Mouse (Mus musculus): Measurements from ENCODE around the gene Ammecr1. TPM values are rescaled to one million over a fixed set of nuclear protein-coding genes. Genes with fewer than 3 reads are reported as not detected.

Gene Ammecr1
- polyA plus RNA-seq, 1 experiment from 2014 or later: 13.3 TPM

- no peak overlapping the region for H3K27ac ChIP-seq
- no peaks in the 10 kb centered on the region for H3K36me3 ChIP-seq
- no peaks in the 10 kb centered on the region for H3K27me3 ChIP-seq (replicated peaks)
- H3K9ac ChIP-seq: no peak overlapping the region
- no peaks in the 10 kb centered on the region for H3K9me3 ChIP-seq
- H3K4me3 ChIP-seq (replicated peaks): no peak overlapping the region
- peak; percentile 60; the same call in 1 of the 2 replicates for ATAC-seq (ENCODE audit: insufficient read depth, low FRiP score, low read depth)
- no peaks in the 10 kb centered on the region for H3K4me1 ChIP-seq
- WGBS: 45% methylated on average over 2 of the region's 2 CpGs
- no peak overlapping the region for H3K4me2 ChIP-seq
Measured at GRCm38 (mm10) chrX:142902599-142902998, 63.9 kb downstream of the Ammecr1 start.

- no peak for ATAC-seq (ENCODE audit: insufficient read depth, low FRiP score, low read depth)
- Histone ChIP-seq H3K4me3 (replicated peaks) (no peak overlapping the region), H3K9ac (no peak overlapping the region), H3K36me3 (no peaks in the 10 kb centered on the region), H3K27me3 (replicated peaks) (no peaks in the 10 kb centered on the region), H3K27ac (no peak overlapping the region), H3K9me3 (no peaks in the 10 kb centered on the region), H3K4me2 (no peak overlapping the region), H3K4me1 (no peaks in the 10 kb centered on the region)
- WGBS: 73% methylated on average over 4 of the region's 4 CpGs
Measured at GRCm38 (mm10) chrX:142901915-142902314, 64.6 kb downstream of the Ammecr1 start.

GRCm38 (mm10) chrX:142898295-142898887 lies 68.1 kb downstream of the Ammecr1 start:
- H3K9me3 ChIP-seq: no peaks in the 10 kb centered on the region

GRCm38 (mm10) chrX:142897477-142898000 lies 69.0 kb downstream of the Ammecr1 start:
- no peak for ATAC-seq (ENCODE audit: insufficient read depth, low FRiP score, low read depth)
- Histone ChIP-seq H3K4me2 (no peak overlapping the region), H3K27me3 (replicated peaks) (no peaks in the 10 kb centered on the region), H3K27ac (no peak overlapping the region), H3K9me3 (no peaks in the 10 kb centered on the region), H3K4me3 (replicated peaks) (no peak overlapping the region), H3K36me3 (no peaks in the 10 kb centered on the region), H3K9ac (no peak overlapping the region), H3K4me1 (no peaks in the 10 kb centered on the region)
- 86% methylated on average over 6 of the region's 6 CpGs for WGBS

More at GRCm38 (mm10) chrX:142898295-142898887, 68.1 kb downstream of the Ammecr1 start:
- H3K9ac ChIP-seq: no peak overlapping the region
- H3K4me2 ChIP-seq: no peak overlapping the region
- H3K4me3 ChIP-seq (replicated peaks): no peak overlapping the region
- no peaks in the 10 kb centered on the region for H3K4me1 ChIP-seq
- no peak overlapping the region for H3K27ac ChIP-seq
- WGBS: 77% methylated on average over 9 of the region's 9 CpGs
- no peaks in the 10 kb centered on the region for H3K27me3 ChIP-seq (replicated peaks)
- ATAC-seq (ENCODE audit: insufficient read depth, low FRiP score, low read depth): no peak
- H3K36me3 ChIP-seq: no peaks in the 10 kb centered on the region

GRCm38 (mm10) chrX:142895316-142895715 lies 71.2 kb downstream of the Ammecr1 start:
- Histone ChIP-seq H3K4me2 (no peak overlapping the region), H3K9me3 (no peaks in the 10 kb centered on the region), H3K9ac (no peak overlapping the region), H3K4me1 (no peaks in the 10 kb centered on the region), H3K36me3 (no peaks in the 10 kb centered on the region), H3K4me3 (replicated peaks) (no peak overlapping the region), H3K27me3 (replicated peaks) (no peaks in the 10 kb centered on the region), H3K27ac (no peak overlapping the region)
- ATAC-seq (ENCODE audit: insufficient read depth, low FRiP score, low read depth): no peak
- 61% methylated on average over 2 of the region's 2 CpGs for WGBS

GRCm38 (mm10) chrX:142885962-142886361 lies 80.6 kb downstream of the Ammecr1 start:
- ATAC-seq (ENCODE audit: insufficient read depth, low FRiP score, low read depth): no peak

GRCm38 (mm10) chrX:142883593-142883992 lies 82.9 kb downstream of the Ammecr1 start:
- no peak for ATAC-seq (ENCODE audit: insufficient read depth, low FRiP score, low read depth)
- no peaks in the 10 kb centered on the region for H3K36me3 ChIP-seq
- H3K27ac ChIP-seq: no peak overlapping the region
- H3K4me1 ChIP-seq: no peaks in the 10 kb centered on the region
- no peaks in the 10 kb centered on the region for H3K9me3 ChIP-seq
- no peak overlapping the region for H3K4me3 ChIP-seq (replicated peaks)
- H3K4me2 ChIP-seq: no peak overlapping the region
- no peak overlapping the region for H3K9ac ChIP-seq
- H3K27me3 ChIP-seq (replicated peaks): no peaks in the 10 kb centered on the region
- WGBS: 81% methylated on average over 4 of the region's 4 CpGs

More at GRCm38 (mm10) chrX:142885962-142886361, 80.6 kb downstream of the Ammecr1 start:
- no peak overlapping the region for H3K9ac ChIP-seq
- no peaks in the 10 kb centered on the region for H3K36me3 ChIP-seq
- H3K4me2 ChIP-seq: no peak overlapping the region
- no peaks in the 10 kb centered on the region for H3K4me1 ChIP-seq
- H3K27me3 ChIP-seq (replicated peaks): no peaks in the 10 kb centered on the region
- no peak overlapping the region for H3K27ac ChIP-seq
- WGBS: 75% methylated on average over 7 of the region's 7 CpGs
- no peaks in the 10 kb centered on the region for H3K9me3 ChIP-seq
- H3K4me3 ChIP-seq (replicated peaks): no peak overlapping the region

- Histone ChIP-seq H3K4me1 (no peaks in the 10 kb centered on the region), H3K36me3 (no peaks in the 10 kb centered on the region), H3K27ac (no peak overlapping the region), H3K4me2 (no peak overlapping the region), H3K9me3 (no peaks in the 10 kb centered on the region), H3K27me3 (replicated peaks) (no peaks in the 10 kb centered on the region; the same call in 1 of the 2 replicates), H3K4me3 (replicated peaks) (no peak overlapping the region), H3K9ac (no peak overlapping the region)
- 81% methylated on average over 5 of the region's 5 CpGs for WGBS
- ATAC-seq (ENCODE audit: insufficient read depth, low FRiP score, low read depth): no peak
Measured at GRCm38 (mm10) chrX:142882255-142882654, 84.3 kb downstream of the Ammecr1 start.

- Histone ChIP-seq H3K4me1 (no peaks in the 10 kb centered on the region), H3K27me3 (replicated peaks) (no peaks in the 10 kb centered on the region), H3K36me3 (no peaks in the 10 kb centered on the region), H3K9ac (no peak overlapping the region), H3K9me3 (no peaks in the 10 kb centered on the region), H3K27ac (no peak overlapping the region), H3K4me3 (replicated peaks) (no peak overlapping the region), H3K4me2 (no peak overlapping the region)
- no peak for ATAC-seq (ENCODE audit: insufficient read depth, low FRiP score, low read depth)
- WGBS: 73% methylated on average over 2 of the region's 2 CpGs
Measured at GRCm38 (mm10) chrX:142869844-142870243, 96.7 kb downstream of the Ammecr1 start.

GRCm38 (mm10) chrX:142848032-142848431 lies 118.5 kb downstream of the Ammecr1 start:
- Histone ChIP-seq H3K27me3 (replicated peaks) (no peaks in the 10 kb centered on the region), H3K4me3 (replicated peaks) (no peak overlapping the region), H3K4me1 (no peaks in the 10 kb centered on the region), H3K36me3 (no peaks in the 10 kb centered on the region), H3K9me3 (no peaks in the 10 kb centered on the region), H3K27ac (no peak overlapping the region), H3K9ac (no peak overlapping the region), H3K4me2 (no peak overlapping the region)
- WGBS: 86% methylated on average over 9 of the region's 9 CpGs
- ATAC-seq (ENCODE audit: insufficient read depth, low FRiP score, low read depth): no peak

GRCm38 (mm10) chrX:142846266-142846665 lies 120.3 kb downstream of the Ammecr1 start:
- H3K9ac ChIP-seq: no peak overlapping the region
- no peaks in the 10 kb centered on the region for H3K36me3 ChIP-seq
- 81% methylated on average over 6 of the region's 6 CpGs for WGBS
- no peaks in the 10 kb centered on the region for H3K9me3 ChIP-seq
- no peak overlapping the region for H3K4me2 ChIP-seq
- H3K4me1 ChIP-seq: no peaks in the 10 kb centered on the region
- ATAC-seq (ENCODE audit: insufficient read depth, low FRiP score, low read depth): no peak
- no peaks in the 10 kb centered on the region for H3K27me3 ChIP-seq (replicated peaks)
- H3K27ac ChIP-seq: no peak overlapping the region
- no peak overlapping the region for H3K4me3 ChIP-seq (replicated peaks)

- Histone ChIP-seq H3K9ac (no peak overlapping the region), H3K9me3 (no peaks in the 10 kb centered on the region), H3K27me3 (replicated peaks) (no peaks in the 10 kb centered on the region), H3K4me1 (no peaks in the 10 kb centered on the region), H3K27ac (no peak overlapping the region), H3K36me3 (no peaks in the 10 kb centered on the region), H3K4me2 (no peak overlapping the region), H3K4me3 (replicated peaks) (no peak overlapping the region)
- WGBS: 85% methylated on average over 4 of the region's 4 CpGs
- ATAC-seq (ENCODE audit: insufficient read depth, low FRiP score, low read depth): no peak
Measured at GRCm38 (mm10) chrX:142841916-142842315, 124.6 kb downstream of the Ammecr1 start.

All from stomach, embryonic 15.5 days (tissue).